Mouse (Mus musculus): ENCODE results near the gene Ccdc34. TPM values are rescaled to one million over a fixed set of nuclear protein-coding genes. Genes with fewer than 3 reads are reported as not detected.

The Ccdc34 gene
- polyA plus RNA-seq, 1 experiment from 2014 or later, result 66.8 TPM

DNA sequence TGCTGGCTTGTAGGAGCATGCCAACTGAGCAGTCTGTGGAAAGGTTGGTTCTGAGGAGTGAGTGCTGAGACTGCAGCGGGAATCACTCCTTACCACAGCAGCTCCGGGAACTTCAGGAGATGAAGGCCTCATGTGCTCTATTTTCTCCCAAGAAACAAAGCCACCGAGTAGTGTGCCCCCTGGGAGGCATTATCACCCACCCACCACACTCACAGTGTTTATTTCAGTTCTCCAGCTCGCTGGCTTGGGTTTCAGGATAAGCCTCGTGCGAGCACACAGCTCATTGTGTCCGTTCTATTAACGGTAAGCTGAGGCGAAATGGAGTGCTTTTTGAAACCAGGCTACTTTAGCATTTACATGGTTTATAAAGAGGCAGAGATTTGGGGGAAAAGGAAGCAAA lies 32.1 kb upstream of the Ccdc34 start:
- Histone ChIP-seq H3K4me2 (no peak overlapping the region), H3K4me1 (peaks cover 27% of the 10 kb centered on the region), H3K9me3 (no peaks in the 10 kb centered on the region), H3K36me3 (replicated peaks) (no peaks in the 10 kb centered on the region), H3K4me3 (replicated peaks) (no peak overlapping the region), H3K9ac (no peak overlapping the region), H3K27me3 (peaks cover 74% of the 10 kb centered on the region), H3K27ac (no peak overlapping the region)
- no peak for ATAC-seq (ENCODE audit: low FRiP score)
- WGBS, result 20% methylated on average over 9 of the region's 9 CpGs

DNA sequence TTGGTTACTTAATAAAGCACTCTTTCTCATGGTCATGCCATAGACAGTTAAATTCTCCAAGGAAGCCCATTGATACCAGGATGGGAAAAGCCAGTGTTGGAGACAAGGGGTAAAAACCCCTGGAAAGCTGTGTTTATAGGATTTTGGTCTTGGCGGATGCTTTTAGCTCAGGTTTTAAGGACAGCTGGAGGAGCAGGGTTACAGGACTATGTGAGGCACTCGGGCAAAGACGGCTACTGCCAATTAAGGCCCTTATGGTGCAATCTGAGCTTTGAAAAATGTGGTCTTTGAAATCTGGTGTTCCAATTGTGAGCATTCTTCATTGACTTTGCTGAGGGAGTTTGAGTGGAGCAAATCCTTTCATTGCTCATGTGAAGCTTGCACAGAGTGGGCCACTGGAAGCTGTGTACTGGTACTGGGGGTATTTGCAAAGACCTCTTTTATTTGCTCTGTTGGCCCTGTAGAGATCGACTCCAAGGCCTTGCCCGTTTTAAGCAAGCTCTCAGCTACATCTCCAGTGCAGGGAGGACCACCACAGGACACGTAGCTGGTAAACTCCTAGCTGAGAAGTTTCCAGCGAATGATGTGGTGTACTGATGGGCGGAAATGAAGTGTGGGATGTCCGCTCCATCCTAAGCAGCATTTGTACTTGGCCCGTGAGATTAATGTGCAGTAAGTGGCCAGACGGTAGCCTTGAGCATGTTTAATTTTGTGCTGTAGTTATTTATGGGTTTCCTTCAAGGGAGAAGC lies 31.4 kb upstream of the Ccdc34 start:
- no peak overlapping the region for H3K9ac ChIP-seq
- H3K36me3 ChIP-seq (replicated peaks), result no peaks in the 10 kb centered on the region
- H3K4me3 ChIP-seq (replicated peaks), result no peak overlapping the region
- H3K27ac ChIP-seq, result no peak overlapping the region
- ATAC-seq (ENCODE audit: low FRiP score), result no peak
- H3K9me3 ChIP-seq, result no peaks in the 10 kb centered on the region
- H3K4me2 ChIP-seq, result no peak overlapping the region
- peaks cover 30% of the 10 kb centered on the region for H3K4me1 ChIP-seq
- WGBS, result 56% methylated on average over 11 of the region's 11 CpGs
- H3K27me3 ChIP-seq, result peaks cover 73% of the 10 kb centered on the region

DNA sequence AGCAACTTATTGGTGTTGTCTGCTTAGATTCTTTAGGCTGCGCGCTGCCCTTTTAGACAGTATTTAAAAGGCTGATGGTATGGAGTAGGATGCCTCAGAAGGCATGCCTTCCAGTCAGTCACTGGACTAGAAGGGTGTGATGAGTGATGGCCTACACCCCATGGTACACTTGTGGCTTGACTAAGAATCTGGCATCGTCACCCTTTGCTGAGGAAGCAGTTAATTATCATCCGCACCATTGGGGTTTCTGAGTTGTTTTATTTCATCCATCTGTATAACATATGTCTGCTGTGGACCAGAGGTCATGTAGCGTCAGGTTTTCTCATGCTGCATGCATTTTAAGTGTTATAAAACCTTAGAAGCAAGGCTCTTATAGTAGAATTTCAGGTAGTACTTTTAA lies 29.7 kb upstream of the Ccdc34 start:
- Histone ChIP-seq H3K9me3 (no peaks in the 10 kb centered on the region), H3K4me3 (replicated peaks) (no peak overlapping the region), H3K27ac (no peak overlapping the region), H3K27me3 (peaks cover 64% of the 10 kb centered on the region), H3K9ac (no peak overlapping the region), H3K4me1 (peaks cover 32% of the 10 kb centered on the region), H3K4me2 (no peak overlapping the region), H3K36me3 (replicated peaks) (no peaks in the 10 kb centered on the region)
- no peak for ATAC-seq (ENCODE audit: low FRiP score)
- 78% methylated on average over 5 of the region's 5 CpGs for WGBS

DNA sequence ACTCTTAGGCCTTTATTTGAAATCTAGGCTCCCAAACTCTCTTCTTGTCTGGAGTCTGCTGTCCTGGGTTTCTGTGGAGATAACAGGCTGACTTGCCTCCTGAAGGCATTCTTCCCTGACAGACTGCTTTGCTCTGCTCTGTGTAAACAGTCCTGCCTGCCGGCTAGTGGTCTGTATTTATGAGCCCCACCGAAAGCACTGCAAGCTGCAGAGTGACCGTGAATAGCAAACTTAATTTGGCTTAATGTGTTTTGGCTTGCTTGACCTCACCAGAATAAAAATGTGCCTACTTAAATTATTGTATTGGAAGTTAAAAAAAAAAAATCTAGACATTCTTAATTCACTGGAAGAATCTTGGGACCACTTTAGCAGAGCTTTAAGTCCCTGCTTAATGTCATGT lies 28.4 kb upstream of the Ccdc34 start:
- no peaks in the 10 kb centered on the region for H3K9me3 ChIP-seq
- H3K27me3 ChIP-seq, result peaks cover 59% of the 10 kb centered on the region
- H3K4me2 ChIP-seq, result no peak overlapping the region
- no peak overlapping the region for H3K27ac ChIP-seq
- H3K4me3 ChIP-seq (replicated peaks), result no peak overlapping the region
- no peak overlapping the region for H3K9ac ChIP-seq
- 0% methylated on average over 3 of the region's 3 CpGs for WGBS
- ATAC-seq (ENCODE audit: low FRiP score), result peak; percentile 59; the same call in 1 of the 2 replicates
- peaks cover 32% of the 10 kb centered on the region for H3K4me1 ChIP-seq
- H3K36me3 ChIP-seq (replicated peaks), result no peaks in the 10 kb centered on the region

DNA sequence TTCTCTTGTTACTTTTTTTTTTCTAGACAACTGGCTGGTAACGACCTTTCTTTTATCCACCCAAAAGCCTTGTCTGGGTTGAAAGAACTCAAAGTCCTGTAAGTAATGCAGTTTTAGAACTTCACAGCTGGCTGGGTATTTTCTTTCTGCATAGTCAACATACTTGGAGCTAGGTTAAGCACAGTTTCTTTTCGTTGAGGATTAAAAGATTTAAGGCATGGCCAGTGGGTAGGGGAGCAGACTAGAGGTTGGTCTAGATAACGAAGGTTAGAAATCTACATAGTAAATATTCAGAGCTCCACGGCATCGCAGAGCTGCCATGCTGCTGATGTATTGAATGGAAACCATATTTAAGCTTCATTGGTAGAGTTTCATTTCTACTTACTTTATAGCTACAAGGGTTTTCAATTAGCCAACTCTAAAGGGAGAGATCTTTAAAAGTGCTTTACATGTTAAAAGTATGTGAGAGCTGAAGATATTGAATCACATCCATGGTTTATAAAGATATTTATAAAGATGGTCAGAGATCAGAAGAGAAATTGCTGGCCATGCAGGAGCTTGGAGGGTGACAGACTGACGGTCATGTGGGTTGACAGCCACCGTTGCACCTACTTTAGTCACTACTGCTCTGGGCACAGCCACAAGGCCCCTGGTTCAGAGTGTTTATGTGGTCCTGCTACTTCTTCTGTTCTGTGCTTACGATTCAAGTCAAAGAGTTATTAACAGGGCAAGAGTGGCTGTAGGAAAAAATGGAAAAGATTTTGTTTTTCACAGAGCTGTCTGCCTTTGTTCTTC lies 27.7 kb upstream of the Ccdc34 start:
- no peak overlapping the region for H3K27ac ChIP-seq
- no peaks in the 10 kb centered on the region for H3K9me3 ChIP-seq
- no peak overlapping the region for H3K4me2 ChIP-seq
- H3K36me3 ChIP-seq (replicated peaks), result no peaks in the 10 kb centered on the region
- H3K9ac ChIP-seq, result no peak overlapping the region
- WGBS, result 21% methylated on average over 8 of the region's 8 CpGs
- peaks cover 32% of the 10 kb centered on the region for H3K4me1 ChIP-seq
- peaks cover 56% of the 10 kb centered on the region for H3K27me3 ChIP-seq
- no peak for ATAC-seq (ENCODE audit: low FRiP score)
- H3K4me3 ChIP-seq (replicated peaks), result no peak overlapping the region

DNA sequence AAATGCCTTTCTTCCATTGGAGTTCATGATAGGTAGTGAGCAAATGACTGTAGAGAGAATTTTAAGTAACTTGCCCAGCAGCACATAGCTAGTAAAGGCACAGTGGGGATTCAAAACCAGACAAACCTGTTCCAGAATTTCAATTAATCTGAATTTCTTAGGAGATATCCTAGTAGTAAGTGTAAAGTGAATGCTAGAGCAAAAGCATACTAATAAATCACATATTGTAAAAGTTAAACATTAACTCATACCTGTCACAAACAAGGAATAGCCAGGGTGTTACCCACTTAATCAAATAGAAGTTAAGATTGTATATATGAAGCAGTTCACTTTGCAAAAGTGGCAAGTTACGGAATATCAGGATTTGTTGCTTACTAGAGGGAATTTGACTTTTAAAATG lies 25.9 kb upstream of the Ccdc34 start:
- Histone ChIP-seq H3K4me1 (peaks cover 18% of the 10 kb centered on the region), H3K27me3 (peaks cover 46% of the 10 kb centered on the region), H3K9me3 (no peaks in the 10 kb centered on the region), H3K36me3 (replicated peaks) (no peaks in the 10 kb centered on the region), H3K4me2 (no peak overlapping the region), H3K27ac (no peak overlapping the region), H3K4me3 (replicated peaks) (no peak overlapping the region), H3K9ac (no peak overlapping the region)
- ATAC-seq (ENCODE audit: low FRiP score), result no peak
- WGBS, result 81% methylated on average over 1 of the region's 1 CpGs

DNA sequence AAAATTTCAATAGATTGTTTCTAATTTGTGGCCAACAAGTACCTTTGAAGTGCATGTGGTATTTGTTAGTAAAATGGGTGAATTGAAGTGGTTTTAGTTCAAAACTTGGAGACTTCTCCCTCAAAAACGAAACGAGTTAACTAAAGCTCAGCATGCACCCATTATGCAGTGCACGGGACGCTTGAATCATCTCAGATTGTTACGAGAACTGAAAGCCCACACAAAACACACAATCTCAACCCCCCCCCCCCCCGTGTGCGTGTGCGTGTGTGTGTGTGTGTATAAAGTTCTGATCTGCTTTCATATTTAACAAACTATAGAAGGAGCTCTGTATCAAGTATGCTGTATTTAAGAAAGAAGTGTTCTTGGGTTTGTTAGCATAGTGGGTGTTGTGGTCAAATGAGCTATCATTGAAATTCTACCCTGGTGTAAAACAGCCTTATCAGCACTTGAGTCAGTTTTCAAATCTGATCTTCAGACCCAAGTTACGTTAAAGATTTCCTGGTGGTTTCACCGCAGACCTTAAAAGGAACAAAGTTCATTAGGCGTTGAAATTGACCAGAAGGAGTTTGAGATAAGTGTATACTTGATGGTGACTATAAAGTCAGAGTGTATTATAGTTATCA lies 25.1 kb upstream of the Ccdc34 start:
- Histone ChIP-seq H3K9ac (no peak overlapping the region), H3K4me3 (replicated peaks) (no peak overlapping the region), H3K9me3 (no peaks in the 10 kb centered on the region), H3K4me2 (no peak overlapping the region), H3K27me3 (peaks cover 38% of the 10 kb centered on the region), H3K4me1 (peaks cover 18% of the 10 kb centered on the region), H3K36me3 (replicated peaks) (no peaks in the 10 kb centered on the region), H3K27ac (no peak overlapping the region)
- no peak for ATAC-seq (ENCODE audit: low FRiP score)
- WGBS, result 24% methylated on average over 11 of the region's 11 CpGs

DNA sequence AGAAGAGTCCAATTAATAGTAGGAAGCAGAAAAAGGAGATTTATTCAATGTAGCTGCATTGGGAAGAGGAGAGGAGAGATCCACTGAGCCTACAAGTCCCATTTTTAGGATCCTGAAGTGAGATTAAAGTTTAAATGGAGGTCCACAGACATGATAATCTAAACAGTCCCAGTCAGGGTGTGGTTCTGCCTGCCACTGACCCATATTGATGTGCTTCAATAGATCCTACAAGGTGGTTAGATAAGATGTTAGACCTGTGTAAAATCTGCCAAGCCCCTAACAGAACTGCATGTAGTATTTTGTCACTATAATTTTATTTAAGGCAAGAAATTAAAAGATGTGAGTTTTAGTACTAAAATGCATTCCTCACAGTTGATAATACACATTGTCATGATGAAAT lies 24.2 kb upstream of the Ccdc34 start:
- Histone ChIP-seq H3K9me3 (no peaks in the 10 kb centered on the region), H3K4me3 (replicated peaks) (no peak overlapping the region), H3K4me1 (peaks cover 18% of the 10 kb centered on the region), H3K27ac (no peak overlapping the region), H3K36me3 (replicated peaks) (no peaks in the 10 kb centered on the region), H3K4me2 (no peak overlapping the region), H3K9ac (no peak overlapping the region), H3K27me3 (peaks cover 32% of the 10 kb centered on the region)
- ATAC-seq (ENCODE audit: low FRiP score), result no peak

DNA sequence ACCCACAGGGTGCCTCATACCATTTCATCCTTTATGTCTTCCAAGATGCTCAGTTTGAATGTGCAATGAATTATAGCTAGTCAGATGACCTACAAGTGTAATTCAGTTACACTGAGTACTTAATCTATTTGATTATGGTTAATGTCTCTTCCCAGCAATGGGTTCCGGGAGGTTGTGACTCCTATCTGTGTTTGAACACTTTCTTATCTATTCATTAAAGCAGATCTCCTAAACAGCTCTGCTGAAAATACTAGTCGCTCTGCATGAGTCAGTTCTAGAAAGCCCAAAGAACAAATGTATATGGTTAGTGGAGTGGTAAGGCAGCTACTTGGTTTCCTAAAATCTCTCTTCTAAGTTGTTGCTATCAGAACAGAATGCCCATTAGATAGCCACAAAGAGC lies 22.6 kb upstream of the Ccdc34 start:
- H3K9me3 ChIP-seq, result no peaks in the 10 kb centered on the region
- peaks cover 30% of the 10 kb centered on the region for H3K27me3 ChIP-seq
- H3K4me3 ChIP-seq (replicated peaks), result no peak overlapping the region
- no peaks in the 10 kb centered on the region for H3K36me3 ChIP-seq (replicated peaks)
- H3K9ac ChIP-seq, result no peak overlapping the region
- 86% methylated on average over 2 of the region's 2 CpGs for WGBS
- peaks cover 5% of the 10 kb centered on the region; the same call in 1 of the 2 replicates for H3K4me1 ChIP-seq
- no peak overlapping the region for H3K27ac ChIP-seq
- no peak overlapping the region for H3K4me2 ChIP-seq
- no peak for ATAC-seq (ENCODE audit: low FRiP score)

DNA sequence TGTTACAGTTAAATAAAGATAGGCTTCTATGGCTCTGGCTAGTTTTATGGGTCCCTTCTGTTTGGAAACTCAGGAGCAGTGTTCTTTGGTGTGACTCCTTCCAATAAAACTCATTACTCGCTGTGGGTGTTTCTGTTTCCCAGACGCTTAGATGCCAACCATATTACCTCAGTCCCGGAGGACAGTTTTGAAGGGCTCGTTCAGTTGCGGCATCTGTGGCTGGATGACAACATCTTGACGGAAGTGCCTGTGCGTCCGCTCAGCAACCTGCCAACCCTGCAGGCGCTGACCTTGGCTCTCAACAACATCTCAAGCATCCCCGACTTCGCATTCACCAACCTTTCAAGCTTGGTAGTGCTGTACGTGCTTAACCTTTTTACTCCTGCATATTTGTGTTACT lies 21.2 kb upstream of the Ccdc34 start:
- Histone ChIP-seq H3K4me3 (replicated peaks) (no peak overlapping the region), H3K4me2 (no peak overlapping the region), H3K36me3 (replicated peaks) (no peaks in the 10 kb centered on the region), H3K27me3 (peaks cover 19% of the 10 kb centered on the region), H3K4me1 (no peaks in the 10 kb centered on the region), H3K9me3 (no peaks in the 10 kb centered on the region), H3K9ac (no peak overlapping the region), H3K27ac (no peak overlapping the region)
- ATAC-seq (ENCODE audit: low FRiP score), result no peak
- 77% methylated on average over 12 of the region's 12 CpGs for WGBS

DNA sequence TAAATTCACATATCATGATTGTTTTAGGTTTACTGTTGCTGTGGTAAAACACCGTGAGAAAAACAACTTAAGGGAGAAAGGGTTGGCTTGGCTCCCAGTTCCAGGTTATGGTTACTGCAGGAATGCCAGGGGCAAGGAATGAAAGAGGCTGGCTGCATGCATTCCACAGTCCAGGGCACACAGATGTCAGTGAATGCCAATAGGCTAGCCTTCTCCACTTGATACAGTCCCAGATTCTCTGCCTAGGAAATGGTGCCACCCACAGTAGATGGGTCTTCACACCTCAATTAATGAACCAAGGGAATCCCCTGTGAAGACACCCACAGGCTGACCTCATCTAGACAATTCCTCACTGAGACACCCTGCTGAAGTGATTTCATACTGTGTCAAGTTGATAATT lies 12.9 kb upstream of the Ccdc34 start:
- ATAC-seq (ENCODE audit: low FRiP score), result no peak
- H3K4me3 ChIP-seq (replicated peaks), result no peak overlapping the region
- 82% methylated on average over 1 of the region's 1 CpGs for WGBS
- H3K27ac ChIP-seq, result no peak overlapping the region
- H3K9me3 ChIP-seq, result no peaks in the 10 kb centered on the region
- H3K27me3 ChIP-seq, result peaks cover 6% of the 10 kb centered on the region; the same call in 1 of the 2 replicates
- no peaks in the 10 kb centered on the region for H3K4me1 ChIP-seq
- no peaks in the 10 kb centered on the region for H3K36me3 ChIP-seq (replicated peaks)
- no peak overlapping the region for H3K9ac ChIP-seq
- H3K4me2 ChIP-seq, result no peak overlapping the region

DNA sequence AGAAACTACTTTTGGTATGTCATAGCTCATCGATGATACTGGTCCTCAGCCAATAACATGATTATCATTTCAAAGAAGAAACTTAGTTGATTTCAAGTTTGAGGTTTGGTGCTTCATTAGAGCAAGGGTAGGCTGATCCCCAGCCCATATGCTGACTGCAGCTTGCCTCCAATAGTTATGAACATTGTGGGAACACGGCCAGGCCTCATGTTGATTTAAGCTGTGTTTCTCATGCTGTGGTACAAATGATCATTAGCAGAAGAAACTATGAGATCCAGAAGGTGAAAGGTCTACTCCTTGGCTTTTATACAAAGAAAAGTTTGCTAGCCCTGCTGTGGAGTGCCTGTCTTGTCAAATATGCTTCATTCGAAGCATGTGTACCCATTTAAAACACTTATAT lies 12.5 kb upstream of the Ccdc34 start:
- Histone ChIP-seq H3K9ac (no peak overlapping the region), H3K4me3 (replicated peaks) (no peak overlapping the region), H3K36me3 (replicated peaks) (no peaks in the 10 kb centered on the region), H3K4me1 (no peaks in the 10 kb centered on the region), H3K9me3 (no peaks in the 10 kb centered on the region), H3K27me3 (peaks cover 6% of the 10 kb centered on the region; the same call in 1 of the 2 replicates), H3K27ac (no peak overlapping the region), H3K4me2 (no peak overlapping the region)
- WGBS, result 86% methylated on average over 3 of the region's 3 CpGs
- ATAC-seq (ENCODE audit: low FRiP score), result no peak

All from forebrain, embryonic 12.5 days (tissue).